Mouse (Mus musculus): ENCODE measurements around the gene 5430403G16Rik. TPM values are rescaled to one million over a fixed set of nuclear protein-coding genes. Genes with fewer than 3 reads are reported as not detected.
"Not testable (repeated sequence)": the region's sequence is repeated elsewhere in the genome, so short reads cannot be mapped to it uniquely, and the experiment has no call there.

The 5430403G16Rik gene
- polyA plus RNA-seq (2012; ENCODE audit: insufficient read depth, insufficient read length, missing spikeins): 2.7 and 3.7 TPM in 2 replicates

DNA sequence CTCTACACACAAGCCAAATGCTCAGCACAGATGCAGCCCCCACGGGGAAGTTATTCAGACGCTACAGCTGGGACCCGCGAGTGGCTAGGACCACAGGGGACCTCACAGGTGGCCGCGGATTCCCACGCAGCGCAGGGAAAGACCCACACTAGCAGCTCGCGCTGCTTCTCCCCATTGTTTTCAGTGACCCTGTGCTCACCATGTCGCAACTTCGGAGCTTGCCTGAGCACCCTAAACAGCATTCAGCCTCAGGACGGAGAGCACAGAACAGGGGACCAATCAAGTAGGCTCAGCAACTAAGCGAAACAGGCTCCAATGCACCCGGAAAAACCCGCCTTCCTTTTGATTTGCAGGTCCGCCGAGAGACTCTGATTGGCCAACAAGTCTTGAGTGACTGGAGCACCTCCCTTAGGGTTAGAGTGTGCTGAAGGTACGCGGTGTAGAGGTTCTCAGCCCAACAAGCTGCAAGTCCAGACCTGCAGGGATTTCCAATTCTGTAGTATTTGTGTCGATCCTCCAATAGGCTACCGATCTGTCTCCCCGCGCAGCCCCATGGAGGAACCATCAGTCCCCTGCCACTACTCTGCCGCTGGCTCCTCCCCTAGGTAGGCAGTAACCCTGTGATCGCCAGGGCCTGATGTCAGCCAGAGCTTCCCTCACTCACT lies at the start of gene 5430403G16Rik:
5430403G16Rik (minus strand) TSS at position 505 of the 665 bp plus-strand sequence.
- not testable (repeated sequence) for H3K4me1 ChIP-seq (ENCODE audit: control insufficient read depth, insufficient read depth, low read length)
- Histone ChIP-seq H3K4me3 (ENCODE audit: insufficient read depth, low read length) (peak within 1 kb of the TSS; percentile 90), H3K27ac (ENCODE audit: insufficient read depth, low read depth, low read length) (peak within 1 kb of the TSS; percentile 39)

DNA sequence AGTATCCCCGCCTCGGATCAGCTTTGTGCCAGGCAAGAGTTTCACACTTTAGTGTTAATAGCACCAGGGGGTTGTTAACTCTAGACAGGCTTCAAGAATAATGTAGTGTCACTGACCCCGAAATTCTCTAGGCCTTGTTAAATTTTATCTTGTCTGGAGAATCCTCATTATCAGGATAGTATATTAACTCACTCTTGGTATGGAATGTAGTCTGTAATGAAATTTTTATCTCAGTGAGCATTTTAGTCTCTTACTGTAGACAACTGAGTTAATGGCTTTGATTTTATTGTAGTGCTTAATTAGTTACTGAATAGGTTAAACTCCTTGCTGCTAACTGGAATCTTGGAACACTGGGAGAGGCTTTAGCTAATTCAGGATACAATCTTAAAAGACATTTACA lies 26.5 kb upstream of the 5430403G16Rik start:
- not testable (repeated sequence) for H3K4me1 ChIP-seq (ENCODE audit: control insufficient read depth, insufficient read depth, low read length); H3K27ac ChIP-seq (ENCODE audit: insufficient read depth, low read depth, low read length); H3K4me3 ChIP-seq (ENCODE audit: insufficient read depth, low read length)

DNA sequence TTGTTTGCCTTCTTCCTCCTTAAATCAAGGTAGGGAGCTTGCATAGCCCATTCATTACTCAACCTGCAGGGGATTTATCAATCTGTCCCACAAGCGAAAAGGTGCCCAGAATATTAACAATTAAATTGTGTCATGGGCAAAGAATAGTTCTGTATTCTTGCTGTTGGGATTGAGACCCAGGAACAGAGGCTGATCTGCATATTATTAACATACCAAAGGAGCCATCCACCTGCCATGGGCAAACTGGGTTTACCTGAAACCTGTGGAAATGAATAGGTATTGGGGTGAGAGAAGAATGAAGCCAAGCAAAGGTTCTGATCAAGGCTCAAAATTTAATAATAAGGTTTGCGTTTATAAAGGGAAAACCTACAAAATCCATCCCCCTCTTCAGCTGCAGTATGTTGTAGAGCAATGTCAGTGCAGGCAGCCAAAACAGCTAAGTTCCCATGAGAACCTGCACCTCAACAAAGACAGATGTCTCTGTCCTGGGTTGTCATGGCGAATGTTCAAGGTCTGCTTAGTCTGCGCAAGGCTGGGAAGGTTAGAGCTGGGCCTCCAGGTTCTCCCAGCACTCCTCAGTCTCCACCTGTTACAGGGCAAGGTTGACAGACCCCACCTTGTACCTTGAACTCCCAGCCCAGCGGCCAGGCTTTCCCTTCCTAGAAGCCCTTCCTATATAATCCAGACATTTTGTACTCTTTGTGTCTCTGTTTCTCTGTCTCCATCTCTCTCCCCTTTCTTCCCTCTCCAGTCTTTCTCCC lies 544 bp upstream of the 5430403G16Rik start:
- not testable (repeated sequence) for H3K27ac ChIP-seq (ENCODE audit: insufficient read depth, low read depth, low read length); H3K4me1 ChIP-seq (ENCODE audit: control insufficient read depth, insufficient read depth, low read length)
- H3K4me3 ChIP-seq (ENCODE audit: insufficient read depth, low read length): peak overlapping the region; percentile 90

DNA sequence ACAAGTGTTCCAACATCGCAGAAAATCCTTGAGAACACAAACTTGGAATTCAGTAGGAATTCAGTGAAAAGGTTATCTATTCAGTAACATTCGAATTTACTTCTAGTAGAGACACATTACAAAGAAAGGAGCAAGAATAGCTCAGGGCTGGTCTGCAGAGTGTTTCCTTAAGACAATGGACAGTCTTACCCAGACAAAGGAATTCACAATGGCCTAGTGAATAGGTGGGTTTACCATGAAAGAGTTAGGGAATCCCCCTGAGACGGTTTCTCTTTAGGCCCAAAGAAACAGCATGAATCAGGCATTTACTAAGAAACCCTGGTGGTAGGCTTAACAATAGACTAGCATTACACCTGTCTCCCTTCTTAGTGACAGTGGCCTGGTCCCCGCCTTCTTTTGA lies 7.9 kb downstream of the 5430403G16Rik start:
- TF ChIP-seq CTCF (IDR thresholded peaks at IDR 0.05; ENCODE audit: low read depth, low read length): no peak
- TF ChIP-seq POLR2A (IDR thresholded peaks at IDR 0.05; ENCODE audit: borderline replicate concordance, low read depth, low read length): no peak
- no peak overlapping the region for H3K27ac ChIP-seq (ENCODE audit: insufficient read depth, low read depth, low read length)
- no peak overlapping the region for H3K4me3 ChIP-seq (ENCODE audit: insufficient read depth, low read length)
- no peaks in the 10 kb centered on the region for H3K4me1 ChIP-seq (ENCODE audit: control insufficient read depth, insufficient read depth, low read length)

Other genes starting within 250 kb of the 5430403G16Rik start
- 74.3 and 77.8 TPM in 2 replicates for gene Crlf2, start 132.0 kb downstream of the 5430403G16Rik start, polyA plus RNA-seq (2012; ENCODE audit: insufficient read depth, insufficient read length, missing spikeins)
- 10.5 and 12.2 TPM in 2 replicates for gene 4930522L14Rik, start 60.8 kb upstream of the 5430403G16Rik start, polyA plus RNA-seq (2012; ENCODE audit: insufficient read depth, insufficient read length, missing spikeins)
- 10.5 and 13.2 TPM in 2 replicates for gene Gm15446, start 232.4 kb upstream of the 5430403G16Rik start, polyA plus RNA-seq (2012; ENCODE audit: insufficient read depth, insufficient read length, missing spikeins)

Data from bone marrow macrophage, adult 2 months (primary cell).